Mouse (Mus musculus) MEL-GATA-1-ER (cell line): ENCODE measurements around the gene Aen.

ENCODE experiments used
- DNase-seq: peaks from one replicate; pipeline ENCODE4 v3.0.0-alpha.2; 2012; ENCODE audit warnings: low read depth; ENCODE audit errors: extremely low read depth

Gene Aen

GRCm38 (mm10) chr7:78938957-78939602, 43.4 kb downstream of the Aen start:
- no peak for DNase-seq

- DNase-seq: no peak
Observed at GRCm38 (mm10) chr7:78940971-78941370, 45.3 kb downstream of the Aen start.

- no peak for DNase-seq
Observed at GRCm38 (mm10) chr7:78942544-78942943, 46.9 kb downstream of the Aen start.

- DNase-seq: no peak
Observed at GRCm38 (mm10) chr7:78953886-78954572, 58.4 kb downstream of the Aen start.

GRCm38 (mm10) chr7:78954619-78955018, 59.0 kb downstream of the Aen start:
- no peak for DNase-seq

GRCm38 (mm10) chr7:78955086-78955485, 59.4 kb downstream of the Aen start:
- DNase-seq: no peak

GRCm38 (mm10) chr7:78958499-78959073, 62.9 kb downstream of the Aen start:
- no peak for DNase-seq
